Mouse (Mus musculus) kidney, adult 2 months (tissue): Measurements from ENCODE around the gene Arhgap44.

Experiments used
- CTCF ChIP-seq: fragments of 200-500 bp; conservative IDR thresholded peaks from 2 replicates; pipeline ENCODE4 v1.5.1; 2011; ENCODE audit warnings: low read depth, mild to moderate bottlenecking, control low read depth, low read length, moderate library complexity, mixed read lengths; ENCODE audit not compliant: insufficient read depth, insufficient read length
- POLR2A ChIP-seq: fragments of 200-500 bp; IDR thresholded peaks from one replicate; pipeline ENCODE4 v1.6.1; 2011; ENCODE audit warnings: low read depth, low read length, control low read depth

DNA sequence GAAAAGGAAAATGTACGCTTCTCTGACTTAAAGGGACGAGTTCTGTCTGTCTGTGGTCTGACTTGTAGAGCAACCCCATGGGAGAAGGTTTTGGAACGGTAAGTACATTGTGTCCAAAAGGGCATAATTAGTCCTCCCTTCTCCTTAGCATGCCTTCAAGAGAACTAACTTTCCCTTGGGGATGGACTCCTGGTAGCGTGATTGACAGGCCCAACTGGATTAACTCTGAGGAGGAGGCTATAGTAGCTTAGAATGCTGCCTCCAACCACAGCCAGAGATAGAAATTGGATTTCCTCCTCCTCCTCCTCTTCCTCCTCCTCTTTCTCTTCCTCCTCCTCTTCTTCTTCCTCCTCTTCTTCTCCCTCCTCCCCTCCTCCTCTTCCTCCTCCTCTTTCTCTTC lies 42.5 kb downstream of the Arhgap44 start:
- TF ChIP-seq CTCF (no peak), POLR2A (no peak)
